Mouse (Mus musculus) thymus, adult 2 months (tissue): ENCODE data around the gene Narfl.

Experiments used
- CTCF ChIP-seq: fragments of 200-500 bp; IDR thresholded peaks from 2 replicates; pipeline ENCODE4 v1.5.1; 2012; ENCODE audit warnings: mild to moderate bottlenecking, control low read depth, low read length, moderate library complexity, borderline replicate concordance; ENCODE audit not compliant: control insufficient read depth, poor library complexity, insufficient read depth; ENCODE audit errors: extremely low read depth
- POLR2A ChIP-seq: fragments of 200-500 bp; IDR thresholded peaks from 2 replicates; pipeline ENCODE4 v1.6.1; 2012; ENCODE audit warnings: mild to moderate bottlenecking, low read length, control low read depth, moderate library complexity; ENCODE audit not compliant: control insufficient read depth, poor library complexity, insufficient read depth; ENCODE audit errors: extremely low read depth

GRCm38 (mm10) chr17:25792615-25793014 lies 19.0 kb downstream of the Narfl start, which contains the start of gene Fam173a:
- TF ChIP-seq CTCF, result 0 out of 2 replicates have a peak, but pooled peaks have one; percentile 39
- TF ChIP-seq POLR2A, result 0 out of 2 replicates have a peak, but pooled peaks have one; percentile 28
